Mouse (Mus musculus) mature B cell (primary cell): ENCODE results near the gene Sema4c.
"Not testable (repeated sequence)": the region's sequence is repeated elsewhere in the genome, so short reads cannot be mapped to it uniquely, and the experiment has no call there.

Source experiments
- in situ Hi-C: fragments of 300-500 bp; cut with MboI; formaldehyde crosslinking; loops from 2 replicates; pipeline ENCODE4 v1.14.3; 2019

Sema4c gene

DNA sequence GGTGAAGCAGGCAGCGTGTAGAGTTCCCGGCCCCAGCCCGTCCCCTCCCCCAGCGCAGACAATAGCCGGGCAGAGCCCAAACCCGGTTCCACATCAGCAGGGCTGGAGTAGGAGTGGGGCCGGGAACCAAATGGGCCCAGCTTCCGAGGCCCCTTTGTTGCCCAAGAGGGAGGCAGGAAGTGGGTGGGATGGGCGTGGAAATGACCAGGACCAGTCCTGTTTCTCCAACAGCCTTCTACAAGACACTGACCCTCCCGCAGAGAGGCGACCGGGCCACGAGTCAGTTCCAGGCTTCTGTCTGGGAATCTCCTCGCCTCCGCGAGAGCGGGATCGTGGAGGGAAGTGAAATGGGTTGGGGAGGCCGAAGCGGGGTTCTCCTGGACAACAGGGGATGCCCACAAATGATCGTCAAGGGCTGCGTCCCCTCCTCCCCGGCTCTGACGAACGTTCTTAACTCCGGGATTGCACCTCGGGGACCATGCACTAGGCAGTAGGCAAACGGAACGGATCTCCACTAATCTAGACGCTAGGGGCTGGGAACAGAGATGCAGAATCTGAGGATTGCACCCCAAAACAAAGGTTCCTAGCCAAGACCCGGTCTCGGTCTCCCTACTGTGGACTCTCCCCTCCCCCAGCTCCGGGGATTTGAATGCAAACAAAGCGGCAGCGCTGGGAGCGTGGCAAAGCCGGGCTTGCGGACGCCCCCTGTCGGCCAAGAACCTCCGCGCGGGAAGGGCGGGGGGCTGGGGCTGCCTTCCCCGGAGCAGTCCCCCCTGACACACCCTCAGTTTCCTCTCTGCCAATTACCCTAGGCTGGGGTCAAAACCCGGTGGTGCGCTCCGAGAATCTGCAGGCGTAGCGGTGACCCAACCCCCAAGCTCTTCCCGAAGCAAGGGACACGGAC is 1.3 kb downstream of the Sema4c start:
- in situ Hi-C loops, result no loop called here

DNA sequence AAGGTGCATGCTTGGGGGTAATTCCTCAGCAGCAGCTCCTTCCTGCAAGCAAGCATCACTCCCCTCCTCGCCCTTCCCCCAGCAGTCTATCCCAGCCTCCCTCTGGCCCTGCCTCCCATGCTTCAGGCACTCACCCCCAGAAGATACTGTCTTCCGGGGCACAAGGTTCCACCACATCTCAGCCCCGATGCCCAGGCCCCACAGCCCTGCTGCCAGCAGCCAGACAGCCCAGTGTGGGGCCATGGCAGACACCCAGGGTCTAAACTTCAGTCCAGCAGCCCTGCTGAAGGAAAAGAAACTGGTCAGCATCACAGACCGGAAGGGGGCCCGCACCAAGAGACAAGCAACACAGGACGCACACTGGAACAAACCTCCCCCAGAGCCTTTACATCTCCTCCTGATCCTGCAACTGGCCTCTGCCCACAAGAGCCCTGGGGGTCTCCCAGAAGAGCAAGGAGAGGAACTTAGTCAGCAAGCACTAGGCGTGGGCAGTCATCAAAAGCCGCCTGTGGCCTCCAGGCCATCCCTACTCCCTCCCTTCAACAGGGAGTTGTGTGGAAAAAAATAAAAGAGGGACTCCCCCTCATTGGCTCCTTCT is 2.3 kb downstream of the Sema4c start:
- in situ Hi-C loops, result no loop called here

DNA sequence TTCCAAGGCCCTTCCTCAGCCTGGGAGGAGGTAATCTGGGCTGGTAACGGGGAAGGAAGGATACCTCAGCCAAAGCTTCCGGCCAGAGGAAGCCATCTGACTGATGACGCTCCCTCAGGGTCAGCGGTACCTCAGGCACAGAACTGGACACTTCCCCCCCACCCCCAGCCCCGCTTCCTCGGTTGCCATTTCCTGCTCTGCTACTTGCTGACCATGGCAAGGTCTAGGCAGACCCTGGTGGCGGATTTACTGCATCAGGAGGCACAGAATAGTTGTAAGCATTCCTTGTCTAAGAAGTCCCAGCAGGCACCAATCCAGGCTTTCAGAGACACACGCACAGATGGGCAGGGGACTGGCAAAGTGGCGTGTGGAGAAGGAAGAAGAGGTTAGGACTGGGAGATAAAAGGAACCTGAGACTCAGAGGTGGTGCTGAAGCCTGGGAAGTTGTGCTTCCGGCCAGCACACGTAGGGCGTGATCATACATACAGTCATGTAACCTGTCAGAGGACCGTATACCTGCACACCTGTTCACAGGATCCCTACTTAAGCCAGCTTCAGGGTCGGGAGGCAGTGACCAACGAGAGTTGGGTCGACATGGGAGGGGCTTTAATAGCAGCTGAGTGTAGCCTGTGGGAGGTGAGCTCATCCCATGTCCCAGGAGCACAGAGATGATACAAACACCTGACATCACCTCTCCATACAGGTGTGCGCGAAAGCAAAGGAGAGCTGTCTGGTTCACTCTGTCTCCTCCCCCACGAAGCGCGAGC is 3.3 kb downstream of the Sema4c start:
- in situ Hi-C loops, result no loop called here

DNA sequence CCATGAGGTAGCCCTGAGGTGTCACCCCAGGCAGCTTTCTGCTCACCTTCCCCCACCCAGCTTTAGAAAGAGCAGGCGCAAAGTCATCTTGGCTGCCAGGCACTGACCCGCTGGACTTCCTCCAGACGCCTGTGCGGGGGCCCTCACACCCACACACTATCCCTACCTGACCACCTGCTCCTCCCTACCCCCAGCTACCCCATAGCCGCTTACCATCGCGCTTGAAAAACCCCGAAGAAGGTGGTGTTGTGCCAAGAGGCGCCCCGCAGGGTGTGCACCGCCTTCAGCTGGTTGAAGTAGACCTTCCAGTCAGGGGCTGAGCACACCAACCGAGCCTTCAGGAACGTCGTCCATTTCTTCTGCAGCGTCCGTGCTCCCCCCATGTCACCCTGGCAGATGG is 5.6 kb downstream of the Sema4c start:
- in situ Hi-C loops, result no loop called here

DNA sequence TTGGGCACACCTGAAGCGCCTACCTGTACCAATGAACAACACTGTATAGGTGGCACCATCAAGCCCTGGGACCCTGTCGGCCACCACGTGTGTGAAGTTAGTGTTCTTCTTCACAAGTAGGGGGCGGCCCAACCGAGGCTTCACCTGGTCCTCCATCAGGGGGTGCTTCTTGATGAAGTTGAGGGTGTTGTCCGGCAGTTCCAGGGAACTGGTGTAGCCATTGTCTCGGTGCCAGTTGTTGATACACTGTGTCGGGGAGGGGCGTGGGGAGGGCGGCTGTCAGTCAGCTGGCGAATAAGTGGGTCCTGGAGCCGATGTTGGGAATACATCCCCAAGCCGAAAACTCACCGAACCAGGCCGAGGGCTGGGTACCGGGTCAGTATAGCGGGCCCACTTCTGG is 6.2 kb downstream of the Sema4c start:
- in situ Hi-C loops, result no loop called here

DNA sequence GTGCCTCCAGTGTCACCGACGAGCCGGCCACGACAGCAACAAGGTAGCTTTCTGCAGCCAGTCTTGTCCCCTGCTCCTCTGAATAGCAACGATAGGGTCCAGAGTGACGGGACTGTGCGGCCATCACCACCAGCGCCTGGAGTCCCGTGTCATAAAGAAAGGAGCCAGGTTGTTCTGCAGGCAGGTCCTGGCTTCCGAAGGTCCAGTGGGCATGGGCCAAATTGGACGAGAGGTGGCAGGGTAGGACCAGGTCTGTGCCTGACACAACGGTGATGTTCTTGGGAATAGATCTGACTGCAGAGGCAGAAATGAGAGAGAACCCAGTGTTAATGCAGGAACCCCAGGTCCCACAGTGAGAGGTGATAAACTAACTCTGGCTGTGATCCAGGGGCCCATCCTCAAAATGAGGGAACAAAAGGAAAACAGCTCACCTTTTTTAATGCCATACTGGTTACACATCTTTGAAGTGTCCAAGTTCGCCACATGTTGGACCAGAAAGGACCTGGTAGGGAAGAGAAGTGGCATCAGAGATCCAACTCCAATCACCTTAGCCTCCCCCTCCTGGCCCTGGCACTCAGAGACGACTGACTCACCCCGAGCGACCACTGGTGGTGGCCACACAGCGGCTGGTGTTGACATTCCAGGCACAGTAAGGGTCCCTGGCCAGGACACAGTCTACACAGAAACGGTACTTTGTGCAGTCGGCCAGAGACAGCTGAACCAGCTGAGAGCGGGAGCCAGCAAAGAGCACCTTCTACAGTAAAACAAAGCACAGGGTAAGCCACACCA is 7.9 kb downstream of the Sema4c start:
- in situ Hi-C loops, result no loop called here

DNA sequence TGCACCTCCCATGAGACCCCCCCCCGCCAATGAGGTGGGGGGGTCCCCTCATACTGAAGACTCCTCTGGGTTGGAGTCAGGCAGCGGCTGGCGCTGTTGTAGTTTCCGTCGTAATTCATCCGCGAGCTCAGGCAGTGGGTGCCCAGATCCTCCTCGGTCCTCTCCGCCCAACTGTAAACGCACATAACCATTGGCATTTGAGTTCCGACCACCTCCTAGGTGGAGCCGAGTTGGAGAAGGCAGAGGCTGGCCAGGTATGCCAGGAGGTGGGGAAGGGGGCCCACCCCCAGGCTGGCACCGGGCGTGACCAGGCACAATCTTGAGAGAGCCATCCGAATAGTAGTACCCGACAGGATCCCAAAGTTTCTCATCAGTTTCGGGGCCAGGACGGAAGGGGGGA is 8.7 kb downstream of the Sema4c start:
- in situ Hi-C loops, result no loop called here

DNA sequence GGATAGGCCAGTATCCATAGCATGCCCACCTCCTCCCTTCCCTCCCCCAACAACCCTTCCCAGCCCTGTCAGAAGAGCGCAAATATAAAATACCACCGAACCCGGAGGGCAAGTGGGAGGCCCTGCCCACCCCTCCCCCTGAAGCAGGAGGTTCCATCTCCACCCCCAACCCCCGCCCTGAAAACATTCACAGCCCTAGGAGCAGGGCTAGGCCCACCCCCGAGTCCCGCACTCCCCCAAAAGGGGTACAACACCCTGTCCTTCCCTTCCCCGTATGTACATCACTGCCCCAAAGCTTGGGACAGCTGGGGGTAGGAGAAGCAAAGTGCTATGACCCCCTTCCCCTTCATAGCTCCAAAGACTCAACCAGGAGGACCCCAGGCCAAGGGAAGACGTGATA is 9.4 kb downstream of the Sema4c start:
- in situ Hi-C loops, result no loop called here

DNA sequence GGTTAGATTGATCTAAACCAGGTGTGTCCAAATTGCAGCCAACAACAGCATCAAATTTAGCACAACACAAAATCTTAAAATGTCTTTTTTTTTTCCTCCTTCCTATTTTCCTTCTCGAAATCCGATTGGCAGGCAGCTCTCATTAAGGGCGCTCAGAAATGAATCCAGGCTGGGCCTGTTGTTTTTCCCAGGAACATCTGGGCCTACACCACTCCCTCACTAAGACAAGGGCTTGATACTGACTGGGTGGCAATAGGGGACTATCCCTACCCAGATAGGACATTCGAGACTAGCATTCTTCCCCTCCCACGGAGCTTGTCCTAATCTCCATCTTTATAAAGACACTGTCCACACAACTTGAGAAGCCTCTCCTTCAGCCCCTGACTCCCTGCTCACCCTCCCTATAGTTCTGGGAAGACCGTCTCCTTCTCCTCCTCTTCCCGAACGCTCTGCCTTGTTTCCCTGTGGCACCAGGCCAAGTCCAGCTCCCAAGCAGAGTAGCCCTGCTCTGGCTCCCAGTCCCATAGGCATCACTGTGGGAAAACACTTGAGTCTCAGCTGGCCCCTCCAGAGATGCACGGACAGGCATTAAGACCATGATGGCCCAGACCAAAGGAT is 10.1 kb downstream of the Sema4c start:
- in situ Hi-C loops, result no loop called here

DNA sequence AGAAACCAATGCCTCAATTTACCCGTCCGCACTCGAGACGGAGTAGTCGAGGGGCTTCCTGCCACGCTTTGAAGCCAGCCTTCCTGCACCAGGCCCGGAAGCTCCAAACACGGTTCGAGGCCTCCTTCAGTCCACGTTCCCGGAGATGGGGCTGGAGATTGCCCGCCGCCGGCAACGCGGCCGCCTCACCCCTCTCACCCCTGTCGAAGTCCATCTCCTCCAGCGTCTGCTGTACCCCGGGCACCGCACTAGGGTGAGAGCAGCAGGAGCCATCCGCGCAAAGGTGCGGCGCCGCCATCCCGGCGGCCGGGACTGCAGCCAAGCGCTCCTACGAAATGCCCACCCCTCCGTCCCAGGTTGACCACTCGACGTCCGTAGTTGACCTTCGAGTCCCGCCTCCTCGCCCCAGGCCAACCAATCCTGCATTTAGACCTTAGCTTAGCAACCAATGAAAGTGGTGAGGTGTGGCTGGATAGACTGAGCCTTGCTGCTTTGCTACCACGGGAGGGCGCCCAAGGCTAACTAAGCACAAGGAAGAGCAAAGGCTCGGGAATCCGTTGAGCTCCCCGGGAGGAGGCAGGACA is 11.2 kb downstream of the Sema4c start, which contains the start of gene Ankrd39:
Gene Ankrd39, minus strand, starts transcription at position 558 of the 584 bp plus-strand sequence.
- in situ Hi-C loops, result no loop called here

DNA sequence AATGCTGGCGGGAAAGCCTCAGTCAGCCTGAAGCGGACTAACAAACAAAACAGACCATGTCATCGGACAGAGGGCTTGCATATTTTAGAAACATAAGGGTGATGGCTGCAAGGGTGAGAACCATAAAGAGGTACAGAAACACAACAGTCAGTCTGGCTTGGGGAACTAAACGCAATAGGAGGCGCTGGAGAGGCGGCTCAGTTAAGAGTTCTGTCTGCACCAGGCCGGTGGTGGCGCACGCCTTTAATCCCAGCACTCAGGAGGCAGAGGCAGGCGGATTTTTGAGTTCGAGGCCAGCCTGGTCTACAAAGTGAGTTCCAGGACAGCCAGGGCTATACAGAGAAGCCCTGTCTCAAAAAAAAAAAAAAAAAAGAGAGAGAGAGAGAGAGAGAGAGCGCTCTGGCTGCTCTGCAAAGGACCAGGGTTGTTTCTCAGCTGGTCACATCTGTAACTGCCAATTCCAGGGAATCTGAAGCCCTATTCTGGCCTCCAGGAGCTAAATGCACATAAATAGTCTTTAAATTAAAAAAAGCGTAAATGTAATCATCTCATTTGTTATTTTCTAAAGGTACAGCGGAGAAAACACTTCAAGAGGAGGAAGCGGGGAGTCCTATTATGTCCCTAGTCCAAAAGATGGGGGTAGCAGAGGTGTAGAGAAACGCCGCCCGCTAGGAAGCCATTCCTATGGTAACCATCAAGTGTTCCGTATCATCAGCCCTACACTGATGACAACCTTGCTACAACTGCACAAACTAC is 12.1 kb downstream of the Sema4c start:
- in situ Hi-C loops, result no loop called here

DNA sequence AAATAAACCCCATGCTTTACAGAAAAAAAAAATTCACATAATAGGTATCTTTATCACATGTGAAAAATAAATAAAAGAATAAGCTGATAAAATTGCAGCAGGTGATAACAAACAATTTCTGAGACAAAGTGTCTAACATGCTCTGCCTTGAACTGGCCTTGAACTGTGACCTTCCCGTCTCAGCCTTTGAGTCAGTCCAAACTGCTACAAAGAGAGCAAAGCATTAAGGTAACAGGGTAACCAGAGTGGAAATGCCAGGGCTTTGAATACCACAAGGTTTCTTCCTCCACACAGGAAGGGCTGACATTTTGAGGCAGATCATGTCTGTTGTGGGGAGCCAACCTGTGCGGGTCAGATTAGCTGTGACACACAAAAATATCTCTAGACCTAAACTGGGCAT is 12.8 kb downstream of the Sema4c start:
- in situ Hi-C loops, result no loop called here

DNA sequence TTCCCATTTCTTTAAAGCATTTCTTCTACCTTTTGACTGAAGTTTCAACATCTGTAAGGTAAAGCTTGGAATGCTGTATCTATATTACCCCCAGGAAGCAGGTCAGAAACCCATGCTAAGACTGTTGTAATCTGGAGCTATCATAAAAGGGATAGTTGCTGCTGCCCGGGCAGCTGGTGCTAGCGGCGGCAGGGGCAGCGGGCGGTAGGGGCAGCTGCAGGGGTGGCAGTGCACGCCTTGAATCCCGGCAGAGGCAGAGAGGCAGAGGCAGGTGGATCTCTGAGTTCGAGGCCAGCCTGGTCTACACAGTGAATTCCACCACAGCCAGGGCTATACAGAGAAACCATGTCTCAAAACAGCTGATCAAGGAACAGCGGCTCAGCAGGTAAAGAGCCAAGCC is 15.2 kb downstream of the Sema4c start:
- in situ Hi-C loops, result no loop called here

DNA sequence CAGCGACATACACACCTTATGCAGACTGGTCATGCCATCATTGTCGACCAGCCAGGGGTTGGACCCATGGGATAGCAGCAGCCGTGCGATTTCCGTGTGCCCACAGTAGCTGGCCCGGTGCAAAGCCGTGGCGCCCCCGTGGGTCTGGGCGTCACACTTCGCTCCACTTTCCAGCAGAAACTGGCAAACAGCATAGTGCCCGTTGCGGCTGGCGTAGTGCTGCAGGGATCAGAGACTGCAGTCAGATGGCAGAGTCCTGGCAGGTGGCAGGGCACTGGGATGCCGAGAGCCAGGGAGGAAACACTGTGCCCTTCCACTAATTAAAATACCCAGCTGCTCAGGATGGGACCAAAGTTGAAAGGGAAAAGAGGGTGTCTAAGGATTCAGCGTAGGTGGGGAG is 16.3 kb downstream of the Sema4c start:
- in situ Hi-C loops, result no loop called here

DNA sequence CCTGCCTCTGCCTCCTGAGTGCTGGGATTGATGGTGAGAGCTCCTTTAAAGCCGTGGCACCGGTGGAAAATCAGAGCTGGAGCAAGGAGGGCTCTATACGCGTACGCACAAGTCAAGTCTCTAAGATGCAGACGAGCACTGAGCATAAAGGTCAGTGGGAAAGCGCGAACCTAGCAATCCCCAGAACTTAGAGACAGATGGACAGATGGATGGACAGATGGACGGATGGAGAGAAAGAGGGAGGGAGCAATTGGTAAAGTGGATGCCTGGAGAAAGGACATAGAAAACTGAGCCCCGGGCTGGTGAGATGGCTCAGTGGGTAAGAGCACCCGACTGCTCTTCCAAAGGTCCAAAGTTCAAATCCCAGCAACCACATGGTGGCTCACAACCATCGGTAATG is 17.3 kb downstream of the Sema4c start:
- in situ Hi-C loops, result no loop called here

DNA sequence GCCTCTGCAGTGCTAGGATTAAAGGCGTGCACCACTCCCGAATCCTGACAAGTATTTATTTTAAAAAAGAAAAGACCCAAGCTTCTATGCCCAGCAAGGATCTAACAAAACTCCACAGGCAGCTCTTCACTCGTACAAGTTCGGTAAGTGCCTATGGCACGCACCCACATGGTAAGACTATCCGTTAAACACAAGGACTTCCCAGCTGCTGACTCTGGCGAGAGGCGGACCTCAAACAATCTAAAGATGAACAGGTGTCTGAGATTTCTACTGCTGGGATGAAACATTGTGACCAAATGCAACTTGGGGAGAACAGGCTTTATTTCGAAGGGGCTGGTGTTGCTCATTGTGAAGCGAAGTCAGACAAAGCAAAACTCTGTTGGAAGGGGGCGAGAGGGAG is 18.0 kb downstream of the Sema4c start:
- in situ Hi-C loops, result no loop called here

DNA sequence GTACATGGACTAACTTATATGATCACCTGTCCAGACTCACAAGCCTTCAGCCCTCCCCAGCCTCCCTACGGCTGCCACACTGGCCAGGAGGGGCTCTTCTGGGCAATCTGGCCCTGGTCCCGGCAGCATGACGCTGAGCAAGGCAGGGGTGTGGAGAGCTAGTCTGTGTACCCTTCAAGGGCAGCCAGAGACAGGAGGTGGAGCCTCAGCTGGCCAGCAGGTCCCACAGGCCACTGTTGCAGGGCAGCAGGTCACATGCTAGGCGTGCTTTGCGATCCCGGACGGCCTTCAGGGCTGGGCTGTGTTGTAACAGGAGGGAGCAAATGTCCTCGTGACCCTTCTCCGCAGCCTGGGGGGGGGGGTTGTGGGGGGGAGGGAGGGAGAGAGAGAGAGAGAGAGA is 19.0 kb downstream of the Sema4c start, which contains the start of gene Gm42417:
Gene Gm42417, minus strand, starts transcription at position 244 of the 400 bp plus-strand sequence.
- in situ Hi-C loops, result no loop called here

DNA sequence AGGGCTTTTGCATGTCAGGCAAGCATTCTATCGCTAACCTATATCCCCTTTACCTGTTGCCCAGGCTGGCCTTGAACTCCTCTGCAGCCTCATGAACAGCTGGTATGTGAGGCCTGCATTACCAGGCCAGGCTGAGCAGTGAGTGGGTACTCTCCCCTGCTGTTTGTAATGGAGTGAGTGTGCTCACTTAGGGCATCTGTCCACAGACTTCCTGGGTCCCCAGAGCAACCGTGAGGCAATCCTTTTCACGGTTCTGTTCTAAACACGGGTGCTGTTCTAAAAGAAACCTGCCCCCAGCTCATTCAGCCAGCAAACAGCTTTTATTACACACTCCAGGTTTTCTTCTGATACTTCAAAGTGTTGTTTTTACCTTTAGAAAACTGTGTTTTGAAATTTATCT is 19.4 kb downstream of the Sema4c start:
- in situ Hi-C loops, result no loop called here

DNA sequence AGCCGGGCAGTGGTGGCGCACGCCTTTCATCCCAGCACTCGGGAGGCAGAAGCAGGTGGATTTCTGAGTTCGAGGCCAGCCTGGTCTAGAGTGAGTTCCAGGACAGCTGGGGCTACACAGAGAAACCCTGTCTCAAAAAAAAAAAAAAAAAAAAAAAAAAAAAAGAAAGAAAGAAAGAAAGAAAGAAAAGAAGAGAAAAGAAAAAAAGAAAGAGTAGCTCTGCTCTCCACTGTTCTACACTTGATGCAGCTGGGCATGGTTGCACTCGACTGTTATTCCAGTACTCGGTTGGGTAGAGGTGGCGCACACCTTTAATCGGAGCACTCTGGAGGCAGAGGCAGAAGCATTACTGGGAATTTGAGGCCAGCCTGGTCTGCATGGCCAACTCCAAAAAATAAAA is 21.4 kb downstream of the Sema4c start, which contains the start of gene Ankrd23:
Gene Ankrd23, minus strand, starts transcription at position 101 of the 400 bp plus-strand sequence.
- in situ Hi-C loops, result not testable (repeated sequence)

DNA sequence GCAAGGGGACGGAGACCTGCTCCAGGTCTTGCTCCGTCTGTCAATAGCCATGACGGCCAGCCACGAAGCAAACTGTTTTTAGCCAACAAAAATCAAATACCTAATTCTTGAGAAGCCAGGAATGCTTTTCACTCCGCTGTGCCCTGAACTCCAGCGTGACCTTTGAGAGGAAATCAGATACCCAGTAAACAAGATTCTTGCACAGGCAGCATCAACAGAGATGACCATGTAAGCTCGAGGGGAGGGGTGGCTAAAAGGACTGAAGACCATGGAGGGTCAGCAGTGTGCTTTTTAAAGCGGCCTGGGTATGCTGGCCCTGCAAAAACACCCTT is 21.8 kb downstream of the Sema4c start:
- in situ Hi-C loops, result no loop called here
